Mouse (Mus musculus) liver, embryonic 12.5 days (tissue): Measurements from ENCODE around the gene Abcc12. TPM values are rescaled to one million over a fixed set of nuclear protein-coding genes. Genes with fewer than 3 reads are reported as not detected.

Source experiments
- ATAC-seq: fragments of 200-750 bp; cut with Nextera tagmentation; 2 replicates; pipeline ENCODE4 v1.8.0; 2017; ENCODE audit warnings: moderate number of reproducible peaks, mild to moderate bottlenecking, moderate library complexity
- H3K27ac ChIP-seq: fragments of 300-500 bp; sonication (generic); 2 replicates; pipeline ENCODE4 v1.5.1; 2016; ENCODE audit warnings: mild to moderate bottlenecking
- H3K27me3 ChIP-seq: fragments of 300-500 bp; sonication (generic); replicated peaks from 2 replicates; pipeline ENCODE4 v1.6.1; 2016; ENCODE audit warnings: mild to moderate bottlenecking, moderate library complexity
- H3K36me3 ChIP-seq: fragments of 300-500 bp; sonication (generic); 2 replicates; pipeline ENCODE4 v1.6.1; 2016; ENCODE audit warnings: mild to moderate bottlenecking, moderate library complexity
- H3K4me1 ChIP-seq: fragments of 300-500 bp; sonication (generic); 2 replicates; pipeline ENCODE4 v1.6.1; 2016
- H3K4me2 ChIP-seq: fragments of 300-500 bp; sonication (generic); 2 replicates; pipeline ENCODE4 v1.6.1; 2016; ENCODE audit warnings: mild to moderate bottlenecking, moderate library complexity
- H3K4me3 ChIP-seq: fragments of 300-500 bp; sonication (generic); 2 replicates; pipeline ENCODE4 v1.5.1; 2016; ENCODE audit warnings: mild to moderate bottlenecking, moderate library complexity
- H3K9ac ChIP-seq: fragments of 300-500 bp; sonication (generic); 2 replicates; pipeline ENCODE4 v1.6.1; 2016; ENCODE audit warnings: mild to moderate bottlenecking, moderate library complexity
- H3K9me3 ChIP-seq: fragments of 300-500 bp; sonication (generic); replicated peaks from 2 replicates; pipeline ENCODE4 v1.6.1; 2016; ENCODE audit warnings: mild to moderate bottlenecking, moderate library complexity
- WGBS: fragments of 180-500 bp; shearing (Covaris S2); methylation state at CpG from one replicate; pipeline ENCODE4 v1.1.7; 2016; ENCODE audit not compliant: insufficient replicate concordance; 5-methylcytosine and 5-hydroxymethylcytosine counted together
- microRNA-seq: library from miRNA; unstranded; fragments of <30 nt; microRNA quantifications from one replicate; pipeline ENCODE4, GENCODE M21; 2017
- polyA plus RNA-seq: library from polyadenylated mRNA; unstranded; fragments of >200 nt; fragmentation: Nextera tagmentation; extraction: Ambion mirVana; gene quantifications from 2 replicates; pipeline ENCODE4 v1.2.1, GENCODE M21; 2016

The Abcc12 gene
- polyA plus RNA-seq, 1 experiment from 2014 or later: not detected

GRCm38 (mm10) chr8:86443744-86444143 lies 136.7 kb downstream of the Abcc12 start:
- 77% methylated on average over 2 of the region's 2 CpGs for WGBS
- H3K4me2 ChIP-seq: no peak overlapping the region
- no peak for ATAC-seq

GRCm38 (mm10) chr8:86438983-86439299 lies 141.5 kb downstream of the Abcc12 start:
- H3K4me3 ChIP-seq: no peak overlapping the region
- H3K4me2 ChIP-seq: no peak overlapping the region
- ATAC-seq: no peak
- H3K27ac ChIP-seq: no peak overlapping the region
- H3K9me3 ChIP-seq: no peaks in the 10 kb centered on the region
- WGBS: 59% methylated on average over 3 of the region's 3 CpGs
- no peaks in the 10 kb centered on the region for H3K27me3 ChIP-seq
- no peaks in the 10 kb centered on the region for H3K4me1 ChIP-seq
- H3K36me3 ChIP-seq: no peaks in the 10 kb centered on the region
- no peak overlapping the region for H3K9ac ChIP-seq

More at GRCm38 (mm10) chr8:86443744-86444143, 136.7 kb downstream of the Abcc12 start:
- no peaks in the 10 kb centered on the region for H3K36me3 ChIP-seq
- no peaks in the 10 kb centered on the region for H3K27me3 ChIP-seq
- H3K27ac ChIP-seq: no peak overlapping the region
- H3K4me1 ChIP-seq: no peaks in the 10 kb centered on the region
- H3K4me3 ChIP-seq: no peak overlapping the region
- H3K9me3 ChIP-seq: no peaks in the 10 kb centered on the region
- no peak overlapping the region for H3K9ac ChIP-seq

- 58% methylated on average over 5 of the region's 5 CpGs for WGBS
- H3K27ac ChIP-seq: no peak overlapping the region
- no peaks in the 10 kb centered on the region for H3K4me1 ChIP-seq
- ATAC-seq: no peak
- no peaks in the 10 kb centered on the region for H3K9me3 ChIP-seq
- H3K27me3 ChIP-seq: no peaks in the 10 kb centered on the region
- no peak overlapping the region for H3K4me3 ChIP-seq
- H3K4me2 ChIP-seq: no peak overlapping the region
- no peak overlapping the region for H3K9ac ChIP-seq
- no peaks in the 10 kb centered on the region for H3K36me3 ChIP-seq
These were observed 142.1 kb downstream of the Abcc12 start for GRCm38 (mm10) chr8:86438133-86438982.

GRCm38 (mm10) chr8:86437418-86437817 lies 143.1 kb downstream of the Abcc12 start:
- no peak overlapping the region for H3K4me2 ChIP-seq
- no peaks in the 10 kb centered on the region for H3K4me1 ChIP-seq
- no peaks in the 10 kb centered on the region for H3K36me3 ChIP-seq
- no peak overlapping the region for H3K9ac ChIP-seq
- ATAC-seq: no peak
- no peak overlapping the region for H3K4me3 ChIP-seq
- no peaks in the 10 kb centered on the region for H3K9me3 ChIP-seq
- 36% methylated on average over 1 of the region's 1 CpGs for WGBS
- no peaks in the 10 kb centered on the region for H3K27me3 ChIP-seq
- H3K27ac ChIP-seq: no peak overlapping the region

Small RNA genes within 50 kb of the gene (microRNA-seq; reads per million reads assigned to microRNA genes)
- gene Gm44348: not detected

Other genes with a start within 250 kb of the Abcc12 start
- 40.1 and 42.8 TPM in 2 replicates for gene Lonp2, start 43.4 kb upstream of the Abcc12 start, polyA plus RNA-seq
- gene Gm10638, start 165.0 kb upstream of the Abcc12 start, polyA plus RNA-seq: 1.8 and 2.8 TPM in 2 replicates
- gene Siah1a, start 165.2 kb upstream of the Abcc12 start, polyA plus RNA-seq: 20.3 and 21.3 TPM in 2 replicates